Mouse (Mus musculus) limb, embryonic 10.5 days (tissue): Measurements from ENCODE around the gene Asb3. TPM values are rescaled to one million over a fixed set of nuclear protein-coding genes. Genes with fewer than 3 reads are reported as not detected.
A peak's percentile ranks its signal among the peaks of the same experiment; 100 is the strongest.

Source experiments
- DNase-seq: peaks from one replicate; pipeline ENCODE4 v3.0.0-alpha.2; 2017; ENCODE audit warnings: low spot score
- H3K27ac ChIP-seq: fragments of 300-500 bp; sonication (generic); 2 replicates; pipeline ENCODE4 v1.5.1; 2016; ENCODE audit warnings: mild to moderate bottlenecking
- H3K27me3 ChIP-seq: fragments of 300-500 bp; sonication (generic); 2 replicates; pipeline ENCODE4 v1.6.1; 2016; ENCODE audit warnings: low read depth, mild to moderate bottlenecking; ENCODE audit not compliant: poor library complexity, severe bottlenecking
- H3K36me3 ChIP-seq: fragments of 300-500 bp; sonication (generic); 2 replicates; pipeline ENCODE4 v1.6.1; 2016; ENCODE audit warnings: mild to moderate bottlenecking, moderate library complexity
- H3K4me1 ChIP-seq: fragments of 300-500 bp; sonication (generic); 2 replicates; pipeline ENCODE4 v1.6.1; 2016
- H3K4me3 ChIP-seq: fragments of 300-500 bp; sonication (generic); 2 replicates; pipeline ENCODE4 v1.5.1; 2016; ENCODE audit warnings: mild to moderate bottlenecking, moderate library complexity
- H3K9me3 ChIP-seq: fragments of 300-500 bp; sonication (generic); replicated peaks from 2 replicates; pipeline ENCODE4 v1.6.1; 2016; ENCODE audit warnings: mild to moderate bottlenecking
- WGBS: fragments of 180-500 bp; shearing (Covaris S2); methylation state at CpG from one replicate; pipeline ENCODE4 v1.1.7; 2016; 5-methylcytosine and 5-hydroxymethylcytosine counted together
- polyA plus RNA-seq: library from polyadenylated mRNA; unstranded; fragments of >200 nt; fragmentation: Nextera tagmentation; extraction: Ambion mirVana; gene quantifications from 2 replicates; pipeline ENCODE4 v1.2.1, GENCODE M21; 2016

Gene Asb3
- 26.3 and 31.1 TPM in 2 replicates for polyA plus RNA-seq

- no peaks in the 10 kb centered on the region for H3K27me3 ChIP-seq
- peak within 1 kb of the TSS; percentile 71 for H3K27ac ChIP-seq
- H3K4me1 ChIP-seq = peaks cover 9% of the 10 kb centered on the region
- H3K4me3 ChIP-seq = peak within 1 kb of the TSS; percentile 62
- H3K36me3 ChIP-seq = peaks cover 2% of the 10 kb centered on the region
- WGBS = 4% methylated on average over 41 of the region's 41 CpGs
- no peaks in the 10 kb centered on the region for H3K9me3 ChIP-seq
- DNase-seq = peak; percentile 58
Observed at GRCm38 (mm10) chr11:30885171-30885871, at the start of gene Asb3, which contains the start of gene Gpr75. Gene Asb3, plus strand, starts transcription at chr11:30885416. Gene Gpr75, plus strand, starts transcription at chr11:30885358.

GRCm38 (mm10) chr11:30838793-30839192 lies 46.4 kb upstream of the Asb3 start:
- Histone ChIP-seq H3K27ac (no peak overlapping the region), H3K9me3 (no peaks in the 10 kb centered on the region), H3K4me1 (no peaks in the 10 kb centered on the region), H3K4me3 (no peak overlapping the region), H3K36me3 (peaks cover 94% of the 10 kb centered on the region), H3K27me3 (no peaks in the 10 kb centered on the region)
- DNase-seq = no peak
- WGBS = 95% methylated on average over 2 of the region's 2 CpGs

DNA sequence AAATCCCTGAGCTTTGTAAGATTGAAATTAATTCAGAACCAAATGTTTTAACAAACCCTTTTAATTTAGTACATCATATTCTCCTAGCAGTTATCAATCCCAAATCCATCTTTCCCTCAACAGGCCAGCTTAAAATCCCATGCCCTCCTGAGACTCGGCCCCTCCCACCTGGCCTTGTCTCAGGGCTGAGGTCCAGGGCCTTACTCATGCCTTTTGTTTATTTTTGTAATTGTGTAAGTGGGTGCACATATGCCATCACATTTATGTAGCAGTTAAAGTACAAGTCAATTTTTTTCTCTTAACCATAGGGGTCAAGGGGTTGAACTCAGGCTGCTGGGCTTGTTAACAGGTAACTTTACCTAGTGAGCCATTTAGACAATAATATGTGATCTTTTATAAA lies 40.9 kb upstream of the Asb3 start:
- H3K4me3 ChIP-seq = no peak overlapping the region
- H3K9me3 ChIP-seq = no peaks in the 10 kb centered on the region
- DNase-seq = no peak
- no peaks in the 10 kb centered on the region for H3K27me3 ChIP-seq
- no peak overlapping the region for H3K27ac ChIP-seq
- 100% methylated on average over 1 of the region's 1 CpGs for WGBS
- H3K4me1 ChIP-seq = no peaks in the 10 kb centered on the region
- peaks cover 88% of the 10 kb centered on the region for H3K36me3 ChIP-seq

GRCm38 (mm10) chr11:30872425-30872824 lies 12.8 kb upstream of the Asb3 start:
- Histone ChIP-seq H3K4me3 (no peak overlapping the region), H3K27me3 (no peaks in the 10 kb centered on the region), H3K4me1 (no peaks in the 10 kb centered on the region), H3K27ac (no peak overlapping the region), H3K9me3 (no peaks in the 10 kb centered on the region), H3K36me3 (peaks cover 60% of the 10 kb centered on the region)
- no peak for DNase-seq

GRCm38 (mm10) chr11:30888153-30888552 lies 2.9 kb downstream of the Asb3 start:
- WGBS = 93% methylated on average over 2 of the region's 2 CpGs
- H3K27me3 ChIP-seq = no peaks in the 10 kb centered on the region
- peaks cover 9% of the 10 kb centered on the region for H3K4me1 ChIP-seq
- no peaks in the 10 kb centered on the region for H3K36me3 ChIP-seq
- no peaks in the 10 kb centered on the region for H3K9me3 ChIP-seq
- H3K4me3 ChIP-seq = no peak overlapping the region
- H3K27ac ChIP-seq = no peak overlapping the region
- no peak for DNase-seq

DNA sequence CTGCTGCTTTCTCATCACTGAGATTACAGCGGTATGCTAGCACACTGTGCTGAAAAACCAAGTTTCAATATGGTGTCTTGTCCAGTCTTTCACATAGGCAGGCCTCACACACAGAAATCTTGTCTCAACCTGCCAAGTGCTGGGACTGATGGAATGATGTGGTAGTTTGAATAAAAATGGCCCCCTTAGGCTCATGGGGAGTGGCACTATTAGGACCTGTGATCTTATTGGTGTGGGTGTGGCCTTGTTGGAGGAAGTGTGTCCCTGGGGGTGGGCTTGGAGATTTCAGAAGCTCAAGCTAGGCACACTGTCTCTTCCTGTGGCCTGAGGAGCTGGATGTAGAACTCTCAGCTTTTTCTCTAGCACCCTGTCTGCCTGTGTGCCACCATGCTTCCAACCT lies 11.0 kb downstream of the Asb3 start:
- DNase-seq = no peak
- WGBS = 92% methylated on average over 1 of the region's 1 CpGs
- Histone ChIP-seq H3K27me3 (no peaks in the 10 kb centered on the region), H3K4me3 (no peak overlapping the region), H3K36me3 (no peaks in the 10 kb centered on the region), H3K27ac (no peak overlapping the region), H3K4me1 (no peaks in the 10 kb centered on the region), H3K9me3 (no peaks in the 10 kb centered on the region)

DNA sequence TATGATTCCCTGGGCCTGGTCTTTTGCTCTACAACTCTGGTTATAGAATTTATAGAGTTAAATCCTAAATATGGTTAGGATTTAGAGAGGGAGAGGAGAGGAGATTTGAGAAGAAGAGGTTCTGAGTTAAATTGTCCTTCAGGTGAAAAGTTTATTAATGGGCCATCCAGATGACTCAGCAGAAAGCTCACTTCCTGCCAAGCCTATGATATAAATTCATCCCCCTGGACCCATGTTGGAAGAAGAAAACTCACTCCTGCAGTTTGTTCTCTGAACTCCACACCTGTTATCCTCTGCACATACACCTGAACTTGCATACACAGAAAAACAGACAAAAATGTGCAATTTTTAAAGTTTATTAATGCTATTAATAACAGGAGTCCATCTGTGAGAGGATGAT lies 14.1 kb downstream of the Asb3 start:
- H3K36me3 ChIP-seq = no peaks in the 10 kb centered on the region
- H3K27ac ChIP-seq = no peak overlapping the region
- no peak overlapping the region for H3K4me3 ChIP-seq
- DNase-seq = no peak
- H3K4me1 ChIP-seq = no peaks in the 10 kb centered on the region
- H3K27me3 ChIP-seq = no peaks in the 10 kb centered on the region
- H3K9me3 ChIP-seq = no peaks in the 10 kb centered on the region

- Histone ChIP-seq H3K4me1 (no peaks in the 10 kb centered on the region), H3K27ac (no peak overlapping the region), H3K27me3 (no peaks in the 10 kb centered on the region), H3K9me3 (no peaks in the 10 kb centered on the region), H3K4me3 (no peak overlapping the region), H3K36me3 (no peaks in the 10 kb centered on the region)
- WGBS = 90% methylated on average over 3 of the region's 3 CpGs
- DNase-seq = no peak
Observed at GRCm38 (mm10) chr11:30912311-30912710, 27.1 kb downstream of the Asb3 start.

- 58% methylated on average over 1 of the region's 1 CpGs for WGBS
- Histone ChIP-seq H3K27ac (no peak overlapping the region), H3K4me1 (no peaks in the 10 kb centered on the region), H3K4me3 (no peak overlapping the region), H3K9me3 (no peaks in the 10 kb centered on the region), H3K27me3 (no peaks in the 10 kb centered on the region), H3K36me3 (peaks cover 22% of the 10 kb centered on the region)
- DNase-seq = no peak
Observed at GRCm38 (mm10) chr11:30920641-30921040, 35.4 kb downstream of the Asb3 start.

- peaks cover 39% of the 10 kb centered on the region for H3K36me3 ChIP-seq
- H3K27me3 ChIP-seq = no peaks in the 10 kb centered on the region
- WGBS = 97% methylated on average over 3 of the region's 3 CpGs
- no peak for DNase-seq
- no peak overlapping the region for H3K4me3 ChIP-seq
- H3K4me1 ChIP-seq = no peaks in the 10 kb centered on the region
- H3K27ac ChIP-seq = no peak overlapping the region
- H3K9me3 ChIP-seq = no peaks in the 10 kb centered on the region
Observed at GRCm38 (mm10) chr11:30923283-30923682, 38.1 kb downstream of the Asb3 start.

DNA sequence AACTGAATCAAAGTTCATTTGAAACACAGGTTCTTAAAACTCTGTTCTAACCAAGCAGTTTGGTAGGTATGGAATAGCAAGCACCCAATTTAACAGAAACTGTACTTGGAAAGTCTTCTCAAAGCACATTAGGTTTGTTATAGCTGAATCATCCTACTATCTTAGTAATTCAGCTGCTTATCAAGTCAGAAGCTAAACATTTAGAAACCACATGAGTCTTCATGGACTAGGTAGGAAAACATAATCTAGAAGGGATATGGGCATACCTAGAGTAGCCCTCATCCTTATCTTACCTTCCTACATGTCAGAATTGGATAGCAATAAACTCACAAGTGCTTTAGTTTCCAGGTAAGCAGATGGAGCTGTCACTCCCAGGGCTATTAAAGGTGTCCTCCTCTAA lies 42.9 kb downstream of the Asb3 start:
- Histone ChIP-seq H3K36me3 (peaks cover 75% of the 10 kb centered on the region), H3K4me3 (no peak overlapping the region), H3K27me3 (no peaks in the 10 kb centered on the region), H3K4me1 (no peaks in the 10 kb centered on the region), H3K9me3 (no peaks in the 10 kb centered on the region), H3K27ac (no peak overlapping the region)
- DNase-seq = no peak

DNA sequence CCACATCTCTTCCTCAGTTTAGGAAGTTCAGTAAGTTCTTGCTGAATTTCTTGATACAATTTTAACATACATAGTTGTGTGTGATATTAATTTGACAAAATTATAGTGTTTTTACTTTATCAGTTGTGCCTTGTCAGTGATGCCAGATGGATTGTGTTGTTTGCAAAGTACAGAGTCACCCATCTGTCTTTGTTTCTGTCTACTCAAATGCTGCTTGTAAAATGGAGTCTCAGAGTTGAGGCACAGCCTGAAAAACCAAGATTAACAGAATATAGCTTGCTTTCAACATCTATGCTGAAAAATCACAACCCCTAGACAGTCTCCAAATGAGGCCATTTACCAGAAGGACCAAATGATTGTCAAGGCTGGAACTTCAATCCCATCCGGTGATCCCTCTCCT lies 43.3 kb downstream of the Asb3 start:
- Histone ChIP-seq H3K4me1 (no peaks in the 10 kb centered on the region), H3K27ac (no peak overlapping the region), H3K9me3 (no peaks in the 10 kb centered on the region), H3K36me3 (peaks cover 72% of the 10 kb centered on the region), H3K4me3 (no peak overlapping the region), H3K27me3 (no peaks in the 10 kb centered on the region)
- no peak for DNase-seq
- 100% methylated on average over 1 of the region's 1 CpGs for WGBS

DNA sequence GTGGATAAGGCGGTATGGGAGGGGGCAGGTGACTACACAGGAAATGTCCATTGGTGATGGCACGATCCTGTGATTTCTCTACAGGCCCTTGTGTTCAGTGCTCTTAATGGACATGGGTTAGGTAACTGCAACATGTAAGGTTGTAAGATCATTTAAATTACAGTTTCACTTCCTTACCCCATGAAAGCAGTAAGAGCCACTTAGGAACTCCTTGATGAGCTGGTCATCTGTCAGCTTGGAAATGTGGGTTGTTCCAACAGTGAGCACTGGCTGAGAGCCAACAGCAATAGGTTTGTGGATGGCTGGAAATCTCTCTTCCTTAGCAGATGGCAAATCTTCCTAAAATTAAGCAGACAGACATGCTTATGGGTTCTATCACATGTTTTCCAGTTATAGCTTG lies 58.3 kb downstream of the Asb3 start:
- Histone ChIP-seq H3K27ac (no peak overlapping the region), H3K36me3 (peaks cover 88% of the 10 kb centered on the region), H3K4me1 (no peaks in the 10 kb centered on the region), H3K9me3 (no peaks in the 10 kb centered on the region), H3K27me3 (no peaks in the 10 kb centered on the region), H3K4me3 (no peak overlapping the region)
- 98% methylated on average over 2 of the region's 2 CpGs for WGBS
- DNase-seq = no peak

GRCm38 (mm10) chr11:30952829-30953228 lies 67.6 kb downstream of the Asb3 start:
- Histone ChIP-seq H3K36me3 (peaks cover 62% of the 10 kb centered on the region), H3K27me3 (no peaks in the 10 kb centered on the region), H3K27ac (no peak overlapping the region), H3K4me1 (peaks cover 9% of the 10 kb centered on the region), H3K4me3 (peak overlapping the region; percentile 90), H3K9me3 (peaks cover 4% of the 10 kb centered on the region; the same call in 1 of the 2 replicates)
- no peak for DNase-seq
- 74% methylated on average over 5 of the region's 5 CpGs for WGBS
